Mouse (Mus musculus): ENCODE measurements around the gene Itga10. TPM values are rescaled to one million over a fixed set of nuclear protein-coding genes. Genes with fewer than 3 reads are reported as not detected.

The Itga10 gene
- polyA plus RNA-seq, 1 experiment from 2014 or later, result 3.8 TPM

GRCm38 (mm10) chr3:96669727-96670468 lies 24.5 kb downstream of the Itga10 start, which contains the start of gene Ankrd35:
TSS of gene Ankrd35 (plus strand) at chr3:96670131.
- peak; percentile 93 for ATAC-seq (ENCODE audit: insufficient number of reproducible peaks, insufficient read depth, low FRiP score, low TSS enrichment, low read depth)
- Histone ChIP-seq H3K9ac (peak within 1 kb of the TSS; percentile 46; the same call in 1 of the 2 replicates), H3K36me3 (no peaks in the 10 kb centered on the region), H3K4me1 (peaks cover 13% of the 10 kb centered on the region), H3K27me3 (no peaks in the 10 kb centered on the region), H3K4me3 (peak within 1 kb of the TSS; percentile 47), H3K27ac (no peak within 1 kb of the TSS), H3K4me2 (peak within 1 kb of the TSS; percentile 79), H3K9me3 (no peaks in the 10 kb centered on the region)
- 5% methylated on average over 35 of the region's 35 CpGs for WGBS

- ATAC-seq (ENCODE audit: insufficient number of reproducible peaks, insufficient read depth, low FRiP score, low TSS enrichment, low read depth), result no peak
- Histone ChIP-seq H3K4me3 (no peak overlapping the region), H3K9ac (no peak overlapping the region), H3K4me2 (no peak overlapping the region), H3K4me1 (peaks cover 17% of the 10 kb centered on the region), H3K27ac (no peak overlapping the region), H3K27me3 (no peaks in the 10 kb centered on the region), H3K36me3 (no peaks in the 10 kb centered on the region), H3K9me3 (no peaks in the 10 kb centered on the region)
- 87% methylated on average over 5 of the region's 5 CpGs for WGBS
These were observed 26.1 kb downstream of the Itga10 start for GRCm38 (mm10) chr3:96671519-96671918.

GRCm38 (mm10) chr3:96673514-96673913 lies 28.1 kb downstream of the Itga10 start:
- Histone ChIP-seq H3K4me1 (peaks cover 17% of the 10 kb centered on the region), H3K27me3 (no peaks in the 10 kb centered on the region), H3K9ac (no peak overlapping the region), H3K4me3 (no peak overlapping the region), H3K4me2 (no peak overlapping the region), H3K9me3 (no peaks in the 10 kb centered on the region), H3K36me3 (no peaks in the 10 kb centered on the region), H3K27ac (no peak overlapping the region)
- ATAC-seq (ENCODE audit: insufficient number of reproducible peaks, insufficient read depth, low FRiP score, low TSS enrichment, low read depth), result no peak
- WGBS, result 53% methylated on average over 4 of the region's 4 CpGs

GRCm38 (mm10) chr3:96674442-96674841 lies 29.1 kb downstream of the Itga10 start:
- H3K27ac ChIP-seq, result 0 out of 2 replicates have a peak overlapping the region, but pooled peaks have one; percentile 53
- H3K4me3 ChIP-seq, result no peak overlapping the region
- H3K36me3 ChIP-seq, result no peaks in the 10 kb centered on the region
- H3K27me3 ChIP-seq, result peaks cover 3% of the 10 kb centered on the region; the same call in 1 of the 2 replicates
- no peak overlapping the region for H3K4me2 ChIP-seq
- peaks cover 17% of the 10 kb centered on the region for H3K4me1 ChIP-seq
- ATAC-seq (ENCODE audit: insufficient number of reproducible peaks, insufficient read depth, low FRiP score, low TSS enrichment, low read depth), result no peak
- WGBS, result 12% methylated on average over 8 of the region's 8 CpGs
- no peaks in the 10 kb centered on the region for H3K9me3 ChIP-seq
- H3K9ac ChIP-seq, result no peak overlapping the region

- H3K9ac ChIP-seq, result no peak overlapping the region
- H3K9me3 ChIP-seq, result no peaks in the 10 kb centered on the region
- WGBS, result 80% methylated on average over 3 of the region's 3 CpGs
- H3K4me1 ChIP-seq, result peaks cover 17% of the 10 kb centered on the region
- no peaks in the 10 kb centered on the region for H3K36me3 ChIP-seq
- no peak for ATAC-seq (ENCODE audit: insufficient number of reproducible peaks, insufficient read depth, low FRiP score, low TSS enrichment, low read depth)
- no peak overlapping the region for H3K4me2 ChIP-seq
- H3K27ac ChIP-seq, result peak overlapping the region; percentile 28
- peaks cover 10% of the 10 kb centered on the region; the same call in 1 of the 2 replicates for H3K27me3 ChIP-seq
- no peak overlapping the region for H3K4me3 ChIP-seq
These were observed 29.8 kb downstream of the Itga10 start for GRCm38 (mm10) chr3:96675171-96675570.

- H3K36me3 ChIP-seq, result no peaks in the 10 kb centered on the region
- no peaks in the 10 kb centered on the region for H3K9me3 ChIP-seq
- no peak overlapping the region for H3K9ac ChIP-seq
- no peak for ATAC-seq (ENCODE audit: insufficient number of reproducible peaks, insufficient read depth, low FRiP score, low TSS enrichment, low read depth)
- H3K4me1 ChIP-seq, result peaks cover 12% of the 10 kb centered on the region
- peak overlapping the region; percentile 28 for H3K27ac ChIP-seq
- H3K27me3 ChIP-seq, result peaks cover 14% of the 10 kb centered on the region
- 48% methylated on average over 3 of the region's 3 CpGs for WGBS
- H3K4me3 ChIP-seq, result no peak overlapping the region
- no peak overlapping the region for H3K4me2 ChIP-seq
These were observed 30.3 kb downstream of the Itga10 start for GRCm38 (mm10) chr3:96675690-96676089.

GRCm38 (mm10) chr3:96678456-96678855 lies 33.1 kb downstream of the Itga10 start:
- no peak overlapping the region for H3K9ac ChIP-seq
- 72% methylated on average over 7 of the region's 7 CpGs for WGBS
- H3K4me2 ChIP-seq, result no peak overlapping the region
- H3K36me3 ChIP-seq, result no peaks in the 10 kb centered on the region
- peaks cover 11% of the 10 kb centered on the region for H3K4me1 ChIP-seq
- H3K27ac ChIP-seq, result no peak overlapping the region
- H3K27me3 ChIP-seq, result peaks cover 17% of the 10 kb centered on the region
- no peak overlapping the region for H3K4me3 ChIP-seq
- no peak for ATAC-seq (ENCODE audit: insufficient number of reproducible peaks, insufficient read depth, low FRiP score, low TSS enrichment, low read depth)
- no peaks in the 10 kb centered on the region for H3K9me3 ChIP-seq

- no peak overlapping the region for H3K9ac ChIP-seq
- H3K4me2 ChIP-seq, result no peak overlapping the region
- no peak overlapping the region; the same call in 1 of the 2 replicates for H3K27ac ChIP-seq
- H3K9me3 ChIP-seq, result no peaks in the 10 kb centered on the region
- H3K27me3 ChIP-seq, result peaks cover 23% of the 10 kb centered on the region
- ATAC-seq (ENCODE audit: insufficient number of reproducible peaks, insufficient read depth, low FRiP score, low TSS enrichment, low read depth), result no peak
- peaks cover 13% of the 10 kb centered on the region for H3K4me1 ChIP-seq
- H3K4me3 ChIP-seq, result no peak overlapping the region
- no peaks in the 10 kb centered on the region for H3K36me3 ChIP-seq
- WGBS, result 19% methylated on average over 5 of the region's 5 CpGs
These were observed 33.8 kb downstream of the Itga10 start for GRCm38 (mm10) chr3:96679159-96679674.

- no peaks in the 10 kb centered on the region for H3K9me3 ChIP-seq
- WGBS, result 33% methylated on average over 12 of the region's 12 CpGs
- peaks cover 15% of the 10 kb centered on the region for H3K4me1 ChIP-seq
- H3K27ac ChIP-seq, result no peak overlapping the region
- H3K27me3 ChIP-seq, result peaks cover 30% of the 10 kb centered on the region
- H3K4me2 ChIP-seq, result no peak overlapping the region
- H3K9ac ChIP-seq, result no peak overlapping the region
- no peak overlapping the region for H3K4me3 ChIP-seq
- no peaks in the 10 kb centered on the region for H3K36me3 ChIP-seq
- ATAC-seq (ENCODE audit: insufficient number of reproducible peaks, insufficient read depth, low FRiP score, low TSS enrichment, low read depth), result no peak
These were observed 35.0 kb downstream of the Itga10 start for GRCm38 (mm10) chr3:96680269-96680956.

- Histone ChIP-seq H3K36me3 (no peaks in the 10 kb centered on the region), H3K4me3 (no peak overlapping the region), H3K4me1 (peaks cover 11% of the 10 kb centered on the region), H3K9me3 (no peaks in the 10 kb centered on the region), H3K27me3 (peaks cover 30% of the 10 kb centered on the region), H3K9ac (no peak overlapping the region), H3K4me2 (no peak overlapping the region), H3K27ac (no peak overlapping the region)
- no peak for ATAC-seq (ENCODE audit: insufficient number of reproducible peaks, insufficient read depth, low FRiP score, low TSS enrichment, low read depth)
- 81% methylated on average over 3 of the region's 3 CpGs for WGBS
These were observed 38.1 kb downstream of the Itga10 start for GRCm38 (mm10) chr3:96683496-96683895.

GRCm38 (mm10) chr3:96684151-96684821 lies 38.9 kb downstream of the Itga10 start:
- peaks cover 29% of the 10 kb centered on the region for H3K27me3 ChIP-seq
- H3K27ac ChIP-seq, result peak overlapping the region; percentile 33; the same call in 1 of the 2 replicates
- peak overlapping the region; percentile 59 for H3K4me2 ChIP-seq
- peak overlapping the region; percentile 59 for H3K9ac ChIP-seq
- no peaks in the 10 kb centered on the region for H3K9me3 ChIP-seq
- H3K4me3 ChIP-seq, result peak overlapping the region; percentile 30
- no peaks in the 10 kb centered on the region for H3K36me3 ChIP-seq
- 55% methylated on average over 17 of the region's 17 CpGs for WGBS
- peaks cover 11% of the 10 kb centered on the region for H3K4me1 ChIP-seq
- ATAC-seq (ENCODE audit: insufficient number of reproducible peaks, insufficient read depth, low FRiP score, low TSS enrichment, low read depth), result no peak

Data from embryonic facial prominence, embryonic 13.5 days (tissue).